Mouse (Mus musculus) intestine, postnatal 0 days (tissue): ENCODE measurements around the gene Sacm1l. TPM values are rescaled to one million over a fixed set of nuclear protein-coding genes. Genes with fewer than 3 reads are reported as not detected.
A peak's percentile ranks its signal among the peaks of the same experiment; 100 is the strongest.

Source experiments
- ATAC-seq: fragments of 200-750 bp; cut with Nextera tagmentation; 2 replicates; pipeline ENCODE4 v1.8.0; 2017; ENCODE audit warnings: mild to moderate bottlenecking, moderate TSS enrichment, moderate library complexity
- H3K27ac ChIP-seq: fragments of 300-500 bp; sonication (generic); 2 replicates; pipeline ENCODE4 v1.5.1; 2014; ENCODE audit warnings: mild to moderate bottlenecking, low read depth, low read length, moderate library complexity
- H3K27me3 ChIP-seq: fragments of 300-500 bp; sonication (generic); replicated peaks from 2 replicates; pipeline ENCODE4 v1.6.1; 2014; ENCODE audit warnings: low read length, mixed read lengths; ENCODE audit not compliant: control insufficient read depth, insufficient read depth
- H3K36me3 ChIP-seq: fragments of 300-500 bp; sonication (generic); 2 replicates; pipeline ENCODE4 v1.6.1; 2014; ENCODE audit warnings: mild to moderate bottlenecking, moderate library complexity; ENCODE audit not compliant: control insufficient read depth, insufficient read depth
- H3K4me1 ChIP-seq: fragments of 300-500 bp; sonication (generic); replicated peaks from 2 replicates; pipeline ENCODE4 v1.6.1; 2014; ENCODE audit warnings: antibody characterized with exemption, low read length, mixed read lengths; ENCODE audit not compliant: control insufficient read depth, insufficient read depth
- H3K4me2 ChIP-seq: fragments of 300-500 bp; sonication (generic); replicated peaks from 2 replicates; pipeline ENCODE4 v1.6.1; 2014; ENCODE audit warnings: low read depth, mild to moderate bottlenecking, moderate library complexity
- H3K4me3 ChIP-seq: fragments of 300-500 bp; sonication (generic); 2 replicates; pipeline ENCODE4 v1.5.1; 2014; ENCODE audit warnings: low read depth, low read length
- H3K9ac ChIP-seq: fragments of 300-500 bp; sonication (generic); 2 replicates; pipeline ENCODE4 v1.6.1; 2014; ENCODE audit warnings: mild to moderate bottlenecking, low read depth, low read length
- H3K9me3 ChIP-seq: fragments of 300-500 bp; sonication (generic); 2 replicates; pipeline ENCODE4 v1.6.1; 2016; ENCODE audit warnings: mixed run types; ENCODE audit not compliant: control insufficient read depth
- CTCF ChIP-seq: sonication (generic); IDR thresholded peaks from 2 replicates; pipeline ENCODE4 v1.5.1; 2016; ENCODE audit warnings: low read depth, mild to moderate bottlenecking, control low read depth, antibody characterized with exemption, moderate library complexity
- WGBS: fragments of 180-500 bp; shearing (Covaris S2); extraction: QIAGEN DNeasy Blood & Tissue Kit; methylation state at CpG from one replicate; pipeline ENCODE4 v1.1.7; 2014; 5-methylcytosine and 5-hydroxymethylcytosine counted together
- polyA plus RNA-seq: library from polyadenylated mRNA; unstranded; fragments of >200 nt; fragmentation: Nextera tagmentation; extraction: Ambion mirVana; gene quantifications from 2 replicates; pipeline ENCODE4 v1.2.1, GENCODE M21; 2015

Gene Sacm1l
- polyA plus RNA-seq, 1 experiment from 2014 or later, result 37.3 TPM

DNA sequence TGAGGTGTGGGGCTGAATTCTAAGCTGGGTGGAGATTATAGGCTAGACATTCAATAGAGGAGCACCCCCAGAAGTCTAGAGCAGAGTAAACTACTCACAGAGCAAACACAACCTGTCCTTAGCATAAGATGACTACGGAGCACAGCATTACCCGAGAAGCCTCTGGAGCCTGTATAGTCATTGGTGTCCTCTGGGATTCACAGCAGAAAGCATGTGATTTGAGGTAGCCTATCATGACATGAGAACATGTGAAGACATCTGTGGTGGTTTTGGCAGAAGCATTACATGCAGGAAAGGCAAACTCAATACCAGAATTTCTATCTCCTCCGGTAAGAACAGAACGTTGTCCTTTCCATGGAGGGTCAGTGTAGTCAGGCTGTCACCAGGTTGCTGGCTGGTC lies 44.0 kb upstream of the Sacm1l start:
- Histone ChIP-seq H3K9ac (no peak overlapping the region), H3K36me3 (peaks cover 20% of the 10 kb centered on the region), H3K27me3 (no peaks in the 10 kb centered on the region), H3K9me3 (no peaks in the 10 kb centered on the region), H3K4me2 (no peak overlapping the region), H3K27ac (no peak overlapping the region), H3K4me1 (peaks cover 13% of the 10 kb centered on the region; the same call in 1 of the 2 replicates), H3K4me3 (no peak overlapping the region)
- no peak for ATAC-seq
- TF ChIP-seq CTCF, result no peak
- 83% methylated on average over 4 of the region's 4 CpGs for WGBS

DNA sequence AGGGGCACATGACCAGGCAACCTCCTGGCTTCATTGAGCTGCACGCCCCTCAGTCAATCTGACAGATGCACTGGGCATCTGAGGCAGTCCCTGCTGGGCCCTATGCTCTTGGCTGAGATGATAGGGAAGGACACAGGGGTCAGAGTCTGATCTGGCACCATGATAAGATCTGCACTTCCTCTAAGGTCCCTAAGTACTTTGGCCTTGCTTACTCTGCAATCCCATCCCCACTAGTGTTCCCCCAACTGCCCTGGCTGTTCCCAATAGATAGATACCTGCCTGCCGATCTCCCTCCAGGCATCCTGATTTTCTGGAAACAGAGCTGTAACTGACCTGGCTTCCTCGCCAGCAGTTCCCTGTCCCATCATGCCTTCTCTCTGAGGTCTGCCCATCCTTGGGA lies 42.9 kb upstream of the Sacm1l start:
- 39% methylated on average over 3 of the region's 3 CpGs for WGBS

GRCm38 (mm10) chr9:123489073-123489472 lies 40.5 kb upstream of the Sacm1l start:
- Histone ChIP-seq H3K9me3 (no peaks in the 10 kb centered on the region), H3K27ac (no peak overlapping the region), H3K27me3 (no peaks in the 10 kb centered on the region), H3K4me2 (no peak overlapping the region), H3K9ac (no peak overlapping the region), H3K4me1 (peaks cover 18% of the 10 kb centered on the region), H3K36me3 (peaks cover 14% of the 10 kb centered on the region), H3K4me3 (no peak overlapping the region)
- WGBS, result 57% methylated on average over 2 of the region's 2 CpGs
- TF ChIP-seq CTCF, result no peak
- no peak for ATAC-seq

More for the DNA sequence above, 42.9 kb upstream of the Sacm1l start:
- Histone ChIP-seq H3K9me3 (no peaks in the 10 kb centered on the region), H3K36me3 (peaks cover 20% of the 10 kb centered on the region), H3K4me2 (no peak overlapping the region), H3K27ac (no peak overlapping the region), H3K27me3 (no peaks in the 10 kb centered on the region), H3K4me3 (no peak overlapping the region), H3K4me1 (peaks cover 13% of the 10 kb centered on the region; the same call in 1 of the 2 replicates), H3K9ac (no peak overlapping the region)
- ATAC-seq, result peak; percentile 50; the same call in 1 of the 2 replicates
- no peak for TF ChIP-seq CTCF

GRCm38 (mm10) chr9:123489727-123490343 lies 39.7 kb upstream of the Sacm1l start:
- Histone ChIP-seq H3K9ac (no peak overlapping the region), H3K9me3 (no peaks in the 10 kb centered on the region), H3K4me1 (peaks cover 18% of the 10 kb centered on the region), H3K27me3 (no peaks in the 10 kb centered on the region), H3K4me3 (no peak overlapping the region), H3K4me2 (no peak overlapping the region), H3K36me3 (peaks cover 11% of the 10 kb centered on the region), H3K27ac (no peak overlapping the region)
- no peak for TF ChIP-seq CTCF
- WGBS, result 57% methylated on average over 9 of the region's 9 CpGs
- no peak for ATAC-seq

DNA sequence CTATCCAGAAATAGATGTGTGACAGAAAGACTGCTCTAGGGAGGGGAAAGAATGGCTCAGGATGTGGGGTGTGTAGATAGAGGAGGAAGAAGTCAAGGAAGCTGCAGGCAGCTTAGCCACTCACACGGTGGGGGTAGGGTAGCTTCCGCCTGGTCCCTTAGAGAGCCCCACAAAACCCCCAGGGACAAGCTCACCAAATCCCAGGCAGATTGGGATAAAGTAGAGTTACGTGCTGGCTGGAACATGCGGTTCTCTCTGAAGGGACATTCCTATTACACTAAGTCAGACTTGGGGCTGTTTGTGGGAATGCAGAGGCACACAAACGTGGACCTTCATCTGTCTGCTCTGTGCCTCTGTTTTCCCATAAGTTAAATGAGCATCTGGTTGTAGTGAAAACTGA lies 38.6 kb upstream of the Sacm1l start:
- peak overlapping the region; percentile 41 for H3K27ac ChIP-seq
- H3K4me2 ChIP-seq, result no peak overlapping the region; the same call in 1 of the 2 replicates
- no peak for ATAC-seq
- 56% methylated on average over 5 of the region's 5 CpGs for WGBS
- H3K27me3 ChIP-seq, result no peaks in the 10 kb centered on the region
- H3K4me3 ChIP-seq, result no peak overlapping the region
- peaks cover 7% of the 10 kb centered on the region for H3K36me3 ChIP-seq
- H3K4me1 ChIP-seq, result peaks cover 23% of the 10 kb centered on the region
- no peak for TF ChIP-seq CTCF
- H3K9ac ChIP-seq, result no peak overlapping the region
- H3K9me3 ChIP-seq, result no peaks in the 10 kb centered on the region

DNA sequence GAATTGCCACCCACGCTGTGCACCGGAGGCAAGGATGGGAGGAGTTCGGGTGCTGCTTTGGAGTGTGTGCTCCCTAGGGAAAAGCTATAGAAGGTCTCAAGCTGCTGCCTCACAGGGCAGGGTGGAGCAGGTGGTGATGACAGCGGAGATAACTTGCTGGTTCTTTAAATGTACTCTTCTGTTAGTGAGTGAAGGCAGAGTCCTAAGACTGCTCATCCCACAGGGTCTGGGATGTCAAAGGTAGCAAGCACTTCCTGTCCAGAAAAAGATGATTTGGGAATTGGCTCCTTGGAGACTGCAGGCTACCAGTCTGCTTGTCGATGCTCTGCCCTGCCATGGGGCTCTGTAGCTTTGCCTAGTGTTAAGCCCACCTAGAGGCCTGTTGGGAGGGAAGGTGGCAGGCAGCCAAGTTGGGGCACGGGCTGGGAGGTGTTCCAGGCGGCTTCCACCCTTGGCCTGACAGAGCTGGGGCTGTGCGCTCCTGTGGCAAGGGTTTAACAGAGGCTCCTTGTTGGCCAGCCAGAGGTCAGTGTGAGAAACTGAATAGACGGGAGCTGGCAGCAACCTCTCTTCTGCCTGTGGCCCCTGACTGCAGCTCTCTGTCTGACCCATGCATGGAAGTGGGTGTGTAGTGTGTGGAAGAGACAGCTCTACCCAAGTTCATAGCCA lies 37.5 kb upstream of the Sacm1l start:
- H3K27ac ChIP-seq, result no peak overlapping the region

More for the DNA sequence above, 37.5 kb upstream of the Sacm1l start:
- H3K4me1 ChIP-seq, result peaks cover 18% of the 10 kb centered on the region
- no peak for TF ChIP-seq CTCF
- no peaks in the 10 kb centered on the region; the same call in 1 of the 2 replicates for H3K36me3 ChIP-seq
- 0 out of 2 replicates have a peak overlapping the region, but pooled peaks have one; percentile 28 for H3K9ac ChIP-seq
- H3K4me2 ChIP-seq, result 0 out of 2 replicates have a peak overlapping the region, but pooled peaks have one; percentile 18
- H3K27me3 ChIP-seq, result no peaks in the 10 kb centered on the region
- 56% methylated on average over 9 of the region's 9 CpGs for WGBS
- no peaks in the 10 kb centered on the region for H3K9me3 ChIP-seq
- ATAC-seq, result no peak
- H3K4me3 ChIP-seq, result no peak overlapping the region
